Mouse (Mus musculus): ENCODE results near the gene Gjb5. TPM values are rescaled to one million over a fixed set of nuclear protein-coding genes. Genes with fewer than 3 reads are reported as not detected.

Gene Gjb5
- polyA plus RNA-seq, 1 experiment from 2014 or later, result 0.51 TPM

DNA sequence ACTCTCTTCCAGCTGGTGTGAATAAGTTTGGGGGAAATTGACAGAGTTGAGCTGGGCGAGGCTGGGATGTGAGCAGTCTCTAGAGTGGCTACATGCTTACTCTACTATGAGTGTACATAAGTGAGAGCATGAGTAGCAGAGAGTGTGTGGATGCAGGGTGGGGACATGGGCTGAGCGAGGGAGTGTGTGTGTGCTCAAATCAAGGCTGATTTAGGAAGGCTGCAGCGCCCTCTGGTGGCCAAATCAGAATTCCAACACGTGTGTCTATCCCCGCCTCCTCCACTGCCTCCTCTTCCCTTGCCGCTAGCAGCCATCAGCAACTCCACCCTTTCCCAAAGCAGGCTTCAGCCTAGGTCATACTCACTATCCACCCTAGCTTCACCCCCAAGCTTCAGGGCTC, 33.2 kb downstream of the Gjb5 start:
- Histone ChIP-seq H3K27ac (ENCODE audit: low read depth) (no peak overlapping the region), H3K9ac (no peak overlapping the region), H3K4me1 (ENCODE audit: insufficient read depth) (no peaks in the 10 kb centered on the region), H3K4me2 (no peak overlapping the region), H3K9me3 (ENCODE audit: low read depth, low read length) (no peaks in the 10 kb centered on the region), H3K27me3 (ENCODE audit: insufficient read depth, low read length) (peaks cover 27% of the 10 kb centered on the region), H3K4me3 (ENCODE audit: low read depth, low read length) (no peak overlapping the region), H3K36me3 (ENCODE audit: insufficient read depth) (no peaks in the 10 kb centered on the region)
- DNase-seq (peak; percentile 96), ATAC-seq (ENCODE audit: insufficient read depth) (peak; percentile 76; the same call in 1 of the 2 replicates)
- peak; percentile 92 for TF ChIP-seq CTCF (IDR thresholded peaks at IDR 0.05; ENCODE audit: low read depth)
- WGBS, result 6% methylated on average over 6 of the region's 6 CpGs

DNA sequence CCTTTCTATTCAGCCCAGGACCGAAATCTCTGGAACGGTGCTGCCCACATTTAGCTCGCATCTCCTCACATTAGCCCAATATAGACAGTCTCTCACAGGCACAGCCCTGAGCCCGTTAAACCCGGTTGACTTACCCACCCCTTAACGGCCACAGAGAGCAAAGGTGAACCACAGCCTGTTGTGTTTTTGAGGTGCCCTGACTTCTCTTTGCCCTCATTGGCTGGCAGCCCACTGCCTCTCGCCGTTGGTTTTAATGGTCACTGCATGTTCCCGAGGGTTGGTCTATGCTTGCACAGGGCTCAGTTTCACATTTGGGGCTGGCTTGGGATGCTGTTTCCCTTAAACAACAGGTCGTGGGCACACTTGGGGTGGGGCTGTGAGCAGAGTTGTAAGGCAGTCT, 33.7 kb downstream of the Gjb5 start:
- TF ChIP-seq CTCF (IDR thresholded peaks at IDR 0.05; ENCODE audit: low read depth), result no peak
- 70% methylated on average over 10 of the region's 10 CpGs for WGBS
- H3K4me2 ChIP-seq, result no peak overlapping the region
- H3K9ac ChIP-seq, result no peak overlapping the region
- ATAC-seq (ENCODE audit: insufficient read depth), result no peak
- no peak overlapping the region for H3K4me3 ChIP-seq (ENCODE audit: low read depth, low read length)
- H3K27me3 ChIP-seq (ENCODE audit: insufficient read depth, low read length), result peaks cover 24% of the 10 kb centered on the region; the same call in 1 of the 2 replicates
- H3K36me3 ChIP-seq (ENCODE audit: insufficient read depth), result no peaks in the 10 kb centered on the region
- no peaks in the 10 kb centered on the region for H3K9me3 ChIP-seq (ENCODE audit: low read depth, low read length)
- DNase-seq, result no peak
- H3K27ac ChIP-seq (ENCODE audit: low read depth), result no peak overlapping the region
- no peaks in the 10 kb centered on the region for H3K4me1 ChIP-seq (ENCODE audit: insufficient read depth)

DNA sequence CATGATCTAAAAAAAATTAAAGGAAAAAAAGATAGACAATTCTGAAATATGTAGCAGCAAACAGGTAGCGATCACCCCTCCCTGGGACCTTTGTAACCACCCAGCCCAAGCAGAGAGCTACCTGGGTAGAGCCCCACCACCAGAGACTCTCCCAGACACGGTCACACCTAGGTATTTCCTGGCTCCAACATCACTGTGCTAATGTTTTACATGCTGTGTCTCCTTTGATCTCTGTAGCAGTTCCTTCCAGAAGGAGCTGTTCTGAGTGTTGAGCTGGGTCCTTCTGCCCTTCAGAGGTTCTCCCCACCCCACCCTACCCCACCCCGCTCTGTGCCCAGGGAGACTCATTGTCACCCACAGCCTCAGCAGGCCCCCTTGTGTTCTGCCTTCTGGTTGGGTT, 34.3 kb downstream of the Gjb5 start:
- H3K4me2 ChIP-seq, result no peak overlapping the region
- H3K4me3 ChIP-seq (ENCODE audit: low read depth, low read length), result no peak overlapping the region
- H3K4me1 ChIP-seq (ENCODE audit: insufficient read depth), result no peaks in the 10 kb centered on the region
- no peak overlapping the region for H3K27ac ChIP-seq (ENCODE audit: low read depth)
- peaks cover 18% of the 10 kb centered on the region; the same call in 1 of the 2 replicates for H3K27me3 ChIP-seq (ENCODE audit: insufficient read depth, low read length)
- no peak for TF ChIP-seq CTCF (IDR thresholded peaks at IDR 0.05; ENCODE audit: low read depth)
- no peaks in the 10 kb centered on the region for H3K36me3 ChIP-seq (ENCODE audit: insufficient read depth)
- no peak overlapping the region for H3K9ac ChIP-seq
- DNase-seq (no peak), ATAC-seq (ENCODE audit: insufficient read depth) (no peak)
- WGBS, result 60% methylated on average over 3 of the region's 3 CpGs
- H3K9me3 ChIP-seq (ENCODE audit: low read depth, low read length), result no peaks in the 10 kb centered on the region

DNA sequence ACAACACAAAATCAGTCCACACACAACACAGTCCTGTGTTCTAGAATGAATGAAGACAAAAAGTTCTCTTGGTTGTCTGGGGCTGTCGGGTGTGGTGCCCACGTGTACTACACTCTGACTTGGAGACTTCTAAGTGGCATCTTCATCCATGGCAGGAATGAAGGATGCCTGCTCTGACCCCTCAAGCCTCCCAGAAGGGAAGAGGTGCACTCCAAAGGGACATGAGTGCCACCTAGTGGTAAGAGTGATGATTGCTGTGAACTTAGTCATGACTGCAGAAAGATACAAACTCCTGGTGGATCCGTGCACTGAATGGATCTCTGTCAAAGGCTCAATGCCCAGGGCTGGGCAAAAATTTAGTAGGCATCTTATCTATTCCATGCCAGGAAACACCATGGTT, 38.4 kb downstream of the Gjb5 start:
- H3K9me3 ChIP-seq (ENCODE audit: low read depth, low read length), result no peaks in the 10 kb centered on the region
- TF ChIP-seq CTCF (IDR thresholded peaks at IDR 0.05; ENCODE audit: low read depth), result peak; percentile 93
- DNase-seq (peak; percentile 92), ATAC-seq (ENCODE audit: insufficient read depth) (no peak)
- no peak overlapping the region for H3K4me2 ChIP-seq
- WGBS, result 1% methylated on average over 3 of the region's 3 CpGs
- H3K4me3 ChIP-seq (ENCODE audit: low read depth, low read length), result no peak overlapping the region
- no peak overlapping the region for H3K27ac ChIP-seq (ENCODE audit: low read depth)
- H3K27me3 ChIP-seq (ENCODE audit: insufficient read depth, low read length), result no peaks in the 10 kb centered on the region
- H3K36me3 ChIP-seq (ENCODE audit: insufficient read depth), result no peaks in the 10 kb centered on the region
- H3K4me1 ChIP-seq (ENCODE audit: insufficient read depth), result no peaks in the 10 kb centered on the region
- H3K9ac ChIP-seq, result no peak overlapping the region

DNA sequence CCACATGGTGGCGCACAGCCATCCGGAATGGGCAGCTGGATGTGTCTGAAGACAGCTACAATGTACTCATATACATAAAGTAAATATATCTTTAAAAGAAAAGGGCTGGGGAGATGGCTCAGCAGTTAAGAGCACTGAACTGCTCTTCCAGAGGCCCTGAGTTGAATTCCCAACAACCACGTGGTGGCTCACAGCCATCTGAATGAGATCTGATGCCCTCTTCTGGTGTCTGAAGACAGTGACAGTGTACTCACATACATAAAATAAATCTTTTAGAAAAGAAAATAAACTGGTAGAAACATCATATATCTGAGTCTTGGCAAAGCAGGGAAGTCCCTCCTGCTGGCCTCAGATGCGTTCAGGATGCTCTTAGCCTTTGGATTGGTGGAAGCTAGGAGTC, 40.8 kb downstream of the Gjb5 start:
- H3K36me3 ChIP-seq (ENCODE audit: insufficient read depth), result no peaks in the 10 kb centered on the region
- no peaks in the 10 kb centered on the region for H3K9me3 ChIP-seq (ENCODE audit: low read depth, low read length)
- TF ChIP-seq CTCF (IDR thresholded peaks at IDR 0.05; ENCODE audit: low read depth), result 0 out of 2 replicates have a peak, but pooled peaks have one; percentile 9
- no peak overlapping the region for H3K27ac ChIP-seq (ENCODE audit: low read depth)
- no peak for ATAC-seq (ENCODE audit: insufficient read depth)
- H3K4me2 ChIP-seq, result no peak overlapping the region
- WGBS, result 51% methylated on average over 4 of the region's 4 CpGs
- peaks cover 12% of the 10 kb centered on the region; the same call in 1 of the 2 replicates for H3K27me3 ChIP-seq (ENCODE audit: insufficient read depth, low read length)
- H3K9ac ChIP-seq, result no peak overlapping the region
- H3K4me3 ChIP-seq (ENCODE audit: low read depth, low read length), result no peak overlapping the region
- DNase-seq, result peak; percentile 49
- no peaks in the 10 kb centered on the region for H3K4me1 ChIP-seq (ENCODE audit: insufficient read depth)

DNA sequence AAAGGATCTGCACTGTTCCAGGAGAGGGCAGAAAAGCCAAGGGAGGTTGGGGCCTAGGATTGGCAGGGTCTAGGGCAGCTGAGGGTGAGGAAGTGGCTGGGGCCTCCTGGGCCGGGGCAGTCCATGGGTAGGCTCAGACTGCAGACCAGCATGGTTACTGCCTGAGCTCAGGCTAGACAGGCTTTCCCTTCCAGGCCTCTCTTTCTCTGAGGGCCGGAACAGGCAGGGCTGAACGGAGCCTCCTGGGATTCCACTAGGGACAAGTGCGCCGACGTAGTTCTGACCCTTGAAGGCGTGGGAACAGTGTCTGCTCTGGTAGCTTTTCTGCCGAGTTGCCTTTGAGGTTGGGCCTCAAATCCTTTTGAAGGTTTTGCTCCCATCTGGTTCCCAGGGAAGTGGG, 42.2 kb downstream of the Gjb5 start:
- TF ChIP-seq CTCF (IDR thresholded peaks at IDR 0.05; ENCODE audit: low read depth), result no peak
- DNase-seq, result no peak
- H3K4me1 ChIP-seq (ENCODE audit: insufficient read depth), result no peaks in the 10 kb centered on the region
- H3K36me3 ChIP-seq (ENCODE audit: insufficient read depth), result no peaks in the 10 kb centered on the region
- H3K9ac ChIP-seq, result no peak overlapping the region
- WGBS, result 79% methylated on average over 8 of the region's 8 CpGs
- H3K27me3 ChIP-seq (ENCODE audit: insufficient read depth, low read length), result peaks cover 18% of the 10 kb centered on the region
- H3K4me3 ChIP-seq (ENCODE audit: low read depth, low read length), result no peak overlapping the region
- no peak overlapping the region for H3K27ac ChIP-seq (ENCODE audit: low read depth)
- ATAC-seq (ENCODE audit: insufficient read depth), result no peak
- no peak overlapping the region for H3K4me2 ChIP-seq
- no peaks in the 10 kb centered on the region for H3K9me3 ChIP-seq (ENCODE audit: low read depth, low read length)

DNA sequence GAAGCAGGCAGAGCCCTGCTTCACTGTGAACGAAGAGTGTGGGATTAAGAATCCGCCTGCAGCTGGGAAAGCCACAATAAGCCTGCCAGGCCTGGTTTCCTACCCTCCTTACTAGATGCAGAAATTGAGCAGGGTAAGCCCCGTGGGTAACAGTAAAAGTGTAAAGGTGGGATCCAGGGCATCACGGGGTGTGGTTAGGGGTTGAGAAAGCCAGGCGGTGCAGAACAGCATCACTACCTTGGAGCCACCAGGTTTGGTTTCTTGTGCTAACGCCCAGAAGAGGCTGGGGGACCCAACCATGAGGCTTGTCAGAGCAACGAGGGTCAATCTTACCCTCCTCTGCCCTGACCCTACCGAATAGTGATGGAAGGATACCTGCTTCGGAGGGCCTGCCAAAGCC, 43.4 kb downstream of the Gjb5 start:
- 46% methylated on average over 9 of the region's 9 CpGs for WGBS
- no peak for ATAC-seq (ENCODE audit: insufficient read depth)
- Histone ChIP-seq H3K36me3 (ENCODE audit: insufficient read depth) (no peaks in the 10 kb centered on the region), H3K4me3 (ENCODE audit: low read depth, low read length) (0 out of 2 replicates have a peak overlapping the region, but pooled peaks have one; percentile 35), H3K27me3 (ENCODE audit: insufficient read depth, low read length) (peaks cover 18% of the 10 kb centered on the region), H3K9me3 (ENCODE audit: low read depth, low read length) (no peaks in the 10 kb centered on the region), H3K9ac (no peak overlapping the region), H3K27ac (ENCODE audit: low read depth) (no peak overlapping the region), H3K4me1 (ENCODE audit: insufficient read depth) (no peaks in the 10 kb centered on the region), H3K4me2 (peak overlapping the region; percentile 62)
- DNase-seq, result no peak
- no peak for TF ChIP-seq CTCF (IDR thresholded peaks at IDR 0.05; ENCODE audit: low read depth)

DNA sequence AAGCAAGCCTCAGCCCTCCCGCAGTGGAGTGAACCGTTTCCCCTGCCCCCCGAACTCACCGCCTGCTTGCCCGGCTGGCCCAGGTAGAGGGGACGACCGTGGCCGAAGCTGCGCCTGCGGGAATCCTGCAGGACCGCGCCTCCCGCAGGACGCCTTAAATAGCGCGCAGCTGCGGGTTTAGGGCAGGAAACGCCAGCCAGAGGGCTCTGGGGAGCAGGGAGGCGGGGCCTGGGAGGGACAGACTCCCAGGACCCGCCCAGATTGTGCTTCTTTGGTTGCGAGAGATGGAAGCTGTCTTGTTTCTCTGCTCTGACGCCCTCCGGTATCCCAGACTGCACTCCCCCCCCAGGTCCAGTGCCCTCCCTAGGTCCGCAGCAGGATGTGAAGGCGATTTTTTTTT, 44.1 kb downstream of the Gjb5 start, which contains the start of gene Gja4:
Gene Gja4 (minus strand): TSS at position 179 of the 400 bp plus-strand sequence.
- TF ChIP-seq CTCF (IDR thresholded peaks at IDR 0.05; ENCODE audit: low read depth), result peak; percentile 65

More for the DNA sequence above, 44.1 kb downstream of the Gjb5 start, which contains the start of gene Gja4:
- ATAC-seq (ENCODE audit: insufficient read depth) (peak; percentile 88), DNase-seq (peak; percentile 91)
- Histone ChIP-seq H3K36me3 (ENCODE audit: insufficient read depth) (no peaks in the 10 kb centered on the region), H3K27me3 (ENCODE audit: insufficient read depth, low read length) (peaks cover 18% of the 10 kb centered on the region), H3K4me2 (peak within 1 kb of the TSS; percentile 62), H3K4me3 (ENCODE audit: low read depth, low read length) (peak within 1 kb of the TSS; percentile 35), H3K9me3 (ENCODE audit: low read depth, low read length) (no peaks in the 10 kb centered on the region), H3K4me1 (ENCODE audit: insufficient read depth) (no peaks in the 10 kb centered on the region), H3K9ac (peak within 1 kb of the TSS; percentile 15), H3K27ac (ENCODE audit: low read depth) (no peak within 1 kb of the TSS)
- under 1% methylated on average over 25 of the region's 25 CpGs for WGBS
